Mouse (Mus musculus) ovary, adult 18-20 months (tissue): ENCODE data around the gene Fam76b.
"Not testable (repeated sequence)": the region's sequence is repeated elsewhere in the genome, so short reads cannot be mapped to it uniquely, and the experiment has no call there.

ENCODE experiments used
- DNase-seq: peaks from one replicate; pipeline ENCODE4 v3.0.0; 2022; ENCODE audit warnings: low spot score, mixed read lengths

The Fam76b gene

GRCm38 (mm10) chr9:13827406-13828086 lies at the start of gene Fam76b:
TSS of gene Fam76b (plus strand) at chr9:13827716.
- peak; percentile 100 for DNase-seq

GRCm38 (mm10) chr9:13781985-13782384 lies 45.5 kb upstream of the Fam76b start:
- no peak for DNase-seq

- DNase-seq: not testable (repeated sequence)
Measured at GRCm38 (mm10) chr9:13790864-13791263, 36.7 kb upstream of the Fam76b start.

- no peak for DNase-seq
Measured at GRCm38 (mm10) chr9:13794302-13794701, 33.2 kb upstream of the Fam76b start.

- no peak for DNase-seq
Measured at GRCm38 (mm10) chr9:13794756-13795155, 32.8 kb upstream of the Fam76b start.

- DNase-seq: no peak
Measured at GRCm38 (mm10) chr9:13804480-13804879, 23.0 kb upstream of the Fam76b start.

GRCm38 (mm10) chr9:13806854-13807253 lies 20.7 kb upstream of the Fam76b start:
- no peak for DNase-seq

- DNase-seq: no peak
Measured at GRCm38 (mm10) chr9:13807657-13808056, 19.9 kb upstream of the Fam76b start.

GRCm38 (mm10) chr9:13809937-13810336 lies 17.6 kb upstream of the Fam76b start:
- no peak for DNase-seq

GRCm38 (mm10) chr9:13818369-13818768 lies 9.1 kb upstream of the Fam76b start:
- DNase-seq: no peak

GRCm38 (mm10) chr9:13820774-13821173 lies 6.7 kb upstream of the Fam76b start:
- DNase-seq: no peak

- no peak for DNase-seq
Measured at GRCm38 (mm10) chr9:13825896-13826295, 1.6 kb upstream of the Fam76b start.

- DNase-seq: peak; percentile 40
Measured at GRCm38 (mm10) chr9:13826391-13826805, 1.1 kb upstream of the Fam76b start.

GRCm38 (mm10) chr9:13826832-13827405 lies 597 bp upstream of the Fam76b start, which contains the start of gene Cep57:
TSS of gene Cep57 (minus strand) at chr9:13827107.
- peak; percentile 94 for DNase-seq

GRCm38 (mm10) chr9:13828087-13828441 lies 548 bp downstream of the Fam76b start:
- no peak for DNase-seq

GRCm38 (mm10) chr9:13835256-13835655 lies 7.7 kb downstream of the Fam76b start:
- no peak for DNase-seq

- DNase-seq: no peak
Measured at GRCm38 (mm10) chr9:13836726-13837125, 9.2 kb downstream of the Fam76b start.

GRCm38 (mm10) chr9:13847591-13847990 lies 20.1 kb downstream of the Fam76b start:
- no peak for DNase-seq

GRCm38 (mm10) chr9:13848481-13849480 lies 21.3 kb downstream of the Fam76b start:
- no peak for DNase-seq

GRCm38 (mm10) chr9:13853876-13854275 lies 26.4 kb downstream of the Fam76b start:
- no peak for DNase-seq

- DNase-seq: no peak
Measured at GRCm38 (mm10) chr9:13856247-13856646, 28.7 kb downstream of the Fam76b start.

- DNase-seq: no peak
Measured at GRCm38 (mm10) chr9:13856777-13857176, 29.3 kb downstream of the Fam76b start.

- no peak for DNase-seq
Measured at GRCm38 (mm10) chr9:13867646-13868045, 40.1 kb downstream of the Fam76b start.
